Mouse (Mus musculus) cortical plate, adult 2 months (tissue): ENCODE measurements at regions not wholly inside any gene's neighbourhood (a gene's known extent, or its start where the extent isn't known, plus 50 kb on each side); places are given as distances from the start of the nearest gene placed in this dataset.

ENCODE experiments used
- CTCF ChIP-seq: fragments of 200-500 bp; IDR thresholded peaks from 2 replicates; pipeline ENCODE4 v1.5.1; 2011; ENCODE audit warnings: mild to moderate bottlenecking, control low read depth, low read length; ENCODE audit not compliant: insufficient read depth; ENCODE audit errors: extremely low read depth
- POLR2A ChIP-seq: fragments of 200-500 bp; IDR thresholded peaks from 2 replicates; pipeline ENCODE4 v1.6.1; 2011; ENCODE audit warnings: mild to moderate bottlenecking, low read length, control low read depth; ENCODE audit not compliant: insufficient read depth; ENCODE audit errors: extremely low read depth

GRCm38 (mm10) chr14:68807918-68808317 is 486.2 kb downstream of the Synb start:
- TF ChIP-seq POLR2A (no peak), CTCF (no peak)
